Mouse (Mus musculus) frontal cortex, adult (tissue): ENCODE results near the gene Naip2.

ENCODE experiments used
- ATAC-seq: cut with Nextera tagmentation; 2 replicates; pipeline ENCODE4 v1.9.2; 2017; ENCODE audit warnings: mild to moderate bottlenecking, moderate library complexity, mixed read lengths; ENCODE audit not compliant: low TSS enrichment

Gene Naip2

DNA sequence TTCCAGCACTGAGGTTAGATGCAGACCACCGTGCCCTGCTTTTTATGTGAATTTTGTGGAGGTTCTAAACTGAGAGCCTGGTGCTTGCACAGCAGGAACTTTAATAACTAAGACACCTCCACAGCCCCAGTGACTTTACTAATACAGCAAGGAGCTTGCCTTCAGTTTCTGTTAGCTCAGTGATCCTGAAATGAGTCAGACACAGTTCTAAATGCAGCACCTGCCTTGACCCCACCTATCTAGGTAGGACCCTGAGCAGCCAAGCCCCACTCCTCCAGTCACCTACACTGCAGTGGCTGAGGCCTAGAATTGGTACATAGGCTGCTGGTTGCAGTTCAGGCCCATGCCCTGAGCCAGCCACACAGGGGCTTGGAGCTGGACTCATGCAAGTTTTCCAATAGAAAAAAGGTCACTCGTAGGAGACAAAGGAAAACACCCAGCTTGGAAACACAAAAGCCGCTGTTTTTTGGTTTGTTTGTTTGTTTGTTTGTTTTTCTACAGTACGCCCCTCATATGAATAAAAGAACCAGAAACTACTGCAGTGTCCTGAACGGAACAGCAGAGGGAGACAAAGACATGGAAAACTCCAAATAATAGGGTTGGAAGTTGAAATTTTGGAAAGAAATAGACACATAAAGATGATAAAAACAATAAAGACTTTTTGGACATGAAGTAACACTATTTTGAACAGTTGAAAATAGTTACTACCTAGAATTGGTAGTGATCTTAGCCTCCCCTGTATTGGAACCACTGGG lies 89.5 kb downstream of the Naip2 start:
- no peak for ATAC-seq

GRCm38 (mm10) chr13:100107652-100108472 lies 94.0 kb downstream of the Naip2 start, which contains the start of gene Serf1:
Gene Serf1 (plus strand): TSS chr13:100108012.
- ATAC-seq = peak; percentile 80

DNA sequence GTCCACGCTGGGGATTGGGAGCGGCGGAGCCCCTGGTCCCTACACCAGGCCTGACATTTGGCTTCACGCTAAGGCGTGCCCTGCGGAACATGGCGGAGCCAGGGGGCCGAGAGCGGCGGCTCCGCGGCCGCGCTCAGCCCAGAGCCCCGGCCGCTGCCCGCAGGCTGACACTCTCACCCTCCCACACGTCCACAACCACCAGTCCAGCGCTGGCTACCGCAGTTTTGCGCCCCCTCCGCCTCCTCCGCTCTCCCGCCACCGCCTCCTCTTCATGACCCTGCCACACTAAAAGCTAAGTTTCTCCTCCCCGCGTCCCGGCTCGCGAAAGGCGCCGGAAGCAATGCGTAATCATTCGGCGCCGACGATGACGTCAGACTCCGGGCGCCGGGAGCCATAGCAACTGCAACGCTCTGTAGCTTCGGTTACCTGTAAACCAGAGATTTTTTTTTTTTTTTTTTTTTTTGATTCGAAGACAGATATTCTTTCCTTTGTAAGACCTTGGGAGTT lies 98.1 kb downstream of the Naip2 start, which contains the start of gene Bdp1:
Gene Bdp1 (minus strand): TSS at position 323 of the 507 bp plus-strand sequence.
- ATAC-seq = peak; percentile 67

DNA sequence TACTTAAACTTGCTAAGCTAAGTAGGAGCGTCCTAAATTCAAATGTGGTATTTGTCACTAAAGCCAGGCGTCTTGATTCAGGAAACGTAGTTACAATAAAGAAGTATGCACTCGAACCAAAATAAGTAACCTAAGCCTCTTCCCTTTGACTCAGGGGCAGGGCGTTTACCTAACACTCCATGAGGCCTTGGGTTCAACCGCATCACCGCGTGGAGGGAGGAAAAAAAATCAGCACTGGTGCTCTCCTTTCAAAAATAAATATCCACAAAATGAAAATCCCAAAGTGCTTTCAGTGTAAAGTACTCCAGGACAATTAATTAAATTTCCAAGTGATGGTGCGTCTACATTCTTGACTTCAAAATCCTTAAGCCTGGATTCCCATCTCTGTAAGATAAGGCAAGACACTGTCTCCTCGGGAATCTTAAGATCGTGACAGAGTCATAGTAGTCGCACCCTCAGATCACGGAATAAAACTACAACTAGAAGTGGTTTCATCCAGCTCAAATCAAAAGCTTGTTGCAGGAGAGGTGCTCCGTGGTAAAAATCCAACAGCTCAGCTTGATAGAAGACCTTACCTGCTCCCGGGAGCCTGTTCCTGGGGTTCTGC lies 98.7 kb downstream of the Naip2 start:
- ATAC-seq = peak; percentile 2; the same call in 1 of the 2 replicates

GRCm38 (mm10) chr13:100098808-100099207 lies 103.1 kb downstream of the Naip2 start:
- ATAC-seq = no peak
